Mouse (Mus musculus) G1E (cell line): ENCODE measurements around the gene Usmg5. TPM values are rescaled to one million over a fixed set of nuclear protein-coding genes. Genes with fewer than 3 reads are reported as not detected.

ENCODE experiments used
- ATAC-seq: 2 replicates; pipeline ENCODE4 v1.8.0; 2016; ENCODE audit warnings: mild to moderate bottlenecking; ENCODE audit not compliant: insufficient number of reproducible peaks, poor library complexity, low FRiP score, severe bottlenecking; ENCODE audit errors: extremely low read depth
- DNase-seq: peaks from one replicate; pipeline ENCODE4 v3.0.0; 2012; ENCODE audit warnings: low spot score
- H3K27me3 ChIP-seq: 2 replicates; pipeline ENCODE4 v1.6.1; 2012; ENCODE audit warnings: mild to moderate bottlenecking, low read length, inconsistent platforms; ENCODE audit not compliant: insufficient read depth
- H3K36me3 ChIP-seq: replicated peaks from 2 replicates; pipeline ENCODE3; 2012; ENCODE audit warnings: mild to moderate bottlenecking, inconsistent platforms
- H3K4me1 ChIP-seq: 2 replicates; pipeline ENCODE4 v1.6.1; 2012; ENCODE audit warnings: low read depth, low read length, inconsistent platforms, mixed read lengths; ENCODE audit not compliant: insufficient read depth
- H3K4me3 ChIP-seq: 2 replicates; pipeline ENCODE4 v1.5.1; 2012; ENCODE audit warnings: low read depth, mild to moderate bottlenecking, inconsistent platforms, low read length, moderate library complexity, mixed read lengths
- H3K9me3 ChIP-seq: replicated peaks from 2 replicates; pipeline ENCODE4 v1.6.1; 2012; ENCODE audit warnings: inconsistent platforms
- CTCF ChIP-seq: IDR thresholded peaks from 2 replicates; pipeline ENCODE4 v1.5.1; 2012; ENCODE audit warnings: low read depth, low read length, inconsistent platforms, mixed read lengths
- GATA1 ChIP-seq: IDR thresholded peaks from 2 replicates; pipeline ENCODE4 v1.6.1; 2012; ENCODE audit warnings: borderline replicate concordance, low read length, inconsistent platforms, mixed read lengths
- GATA2 ChIP-seq: IDR thresholded peaks from 2 replicates; pipeline ENCODE4 v1.6.1; 2012; ENCODE audit warnings: low read depth, low read length, inconsistent platforms, borderline replicate concordance
- POLR2AphosphoS5 ChIP-seq: IDR thresholded peaks from 2 replicates; pipeline ENCODE4 v1.6.1; 2012; ENCODE audit warnings: low read depth, low read length, inconsistent platforms; ENCODE audit not compliant: insufficient replicate concordance
- TAL1 ChIP-seq: conservative IDR thresholded peaks from 2 replicates; pipeline ENCODE4 v1.6.1; 2012; ENCODE audit warnings: low read depth, low read length, inconsistent platforms, mixed read lengths
- polyA plus RNA-seq: library from polyadenylated mRNA; stranded (reverse); fragments of >175 nt; gene quantifications from 2 replicates; pipeline ENCODE4 v1.2.3, GENCODE M21; 2012
- total RNA-seq, 2 experiments: library from RNA; stranded (forward) in 1 of 2; stranded (reverse) in 1 of 2; fragments of 200-1000 nt in 1 of 2; fragments of >200 nt in 1 of 2; fragmentation: Nextera tagmentation in 1 of 2; gene quantifications; 2 replicates each; pipeline ENCODE4 v1.2.3; 2014 to 2017

Gene Usmg5
- total and polyA plus RNA-seq, 3 experiments, result 27.1 to 1,170 (median 195) TPM

- Histone ChIP-seq H3K4me3 (no peak overlapping the region), H3K27me3 (peaks cover 4% of the 10 kb centered on the region; the same call in 1 of the 2 replicates), H3K9me3 (no peaks in the 10 kb centered on the region), H3K4me1 (peaks cover 32% of the 10 kb centered on the region), H3K36me3 (peaks cover 81% of the 10 kb centered on the region)
- no peak for ATAC-seq
- TF ChIP-seq POLR2AphosphoS5 (no peak), GATA1 (no peak), CTCF (no peak), TAL1 (no peak), GATA2 (no peak)
- DNase-seq, result no peak
These were observed 40.2 kb upstream of the Usmg5 start for GRCm38 (mm10) chr19:47130551-47131125.

GRCm38 (mm10) chr19:47128835-47129234 is 38.4 kb upstream of the Usmg5 start:
- Histone ChIP-seq H3K4me3 (no peak overlapping the region), H3K9me3 (no peaks in the 10 kb centered on the region), H3K27me3 (no peaks in the 10 kb centered on the region), H3K36me3 (peaks cover 99% of the 10 kb centered on the region), H3K4me1 (peaks cover 22% of the 10 kb centered on the region)
- DNase-seq (no peak), ATAC-seq (no peak)
- no peak for TF ChIP-seq GATA2
- TF ChIP-seq TAL1, result no peak
- TF ChIP-seq GATA1, result no peak
- TF ChIP-seq CTCF, result no peak
- TF ChIP-seq POLR2AphosphoS5, result no peak

GRCm38 (mm10) chr19:47128164-47128563 is 37.7 kb upstream of the Usmg5 start:
- DNase-seq, result no peak
- no peak for ATAC-seq
- TF ChIP-seq CTCF, result no peak
- Histone ChIP-seq H3K4me3 (no peak overlapping the region), H3K9me3 (no peaks in the 10 kb centered on the region), H3K27me3 (no peaks in the 10 kb centered on the region), H3K36me3 (peaks cover 100% of the 10 kb centered on the region), H3K4me1 (peaks cover 15% of the 10 kb centered on the region)

DNA sequence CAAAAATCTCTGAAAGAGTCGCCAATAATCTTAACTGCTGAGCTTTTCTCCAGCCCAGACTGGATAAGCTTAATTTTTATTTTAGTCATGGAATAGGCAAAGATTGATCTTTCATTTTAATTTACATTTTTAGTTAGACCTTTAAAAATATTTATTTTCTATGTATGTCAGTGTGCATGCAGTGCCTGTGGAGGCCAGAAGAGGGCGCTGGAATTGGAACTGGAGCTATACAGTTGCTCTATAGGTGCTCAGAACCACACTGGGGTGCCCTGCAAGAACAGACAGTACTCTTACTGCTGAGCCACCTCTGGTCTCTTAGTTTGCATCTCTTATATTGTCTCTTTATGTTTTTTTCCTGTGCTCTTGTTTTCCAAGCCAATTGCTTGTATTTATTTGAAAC is 32.4 kb upstream of the Usmg5 start:
- Histone ChIP-seq H3K36me3 (peaks cover 97% of the 10 kb centered on the region), H3K4me1 (peaks cover 5% of the 10 kb centered on the region; the same call in 1 of the 2 replicates), H3K27me3 (no peaks in the 10 kb centered on the region), H3K4me3 (no peak overlapping the region), H3K9me3 (no peaks in the 10 kb centered on the region)
- ATAC-seq (no peak), DNase-seq (no peak)
- TF ChIP-seq TAL1, result no peak
- no peak for TF ChIP-seq POLR2AphosphoS5
- TF ChIP-seq GATA2, result no peak
- TF ChIP-seq CTCF, result peak; percentile 61
- no peak for TF ChIP-seq GATA1

- DNase-seq (peak; percentile 21), ATAC-seq (no peak)
- H3K27me3 ChIP-seq, result no peaks in the 10 kb centered on the region
- H3K36me3 ChIP-seq, result peaks cover 97% of the 10 kb centered on the region
- H3K4me3 ChIP-seq, result no peak overlapping the region
- TF ChIP-seq POLR2AphosphoS5 (no peak), CTCF (peak; percentile 67)
- peaks cover 5% of the 10 kb centered on the region; the same call in 1 of the 2 replicates for H3K4me1 ChIP-seq
- no peaks in the 10 kb centered on the region for H3K9me3 ChIP-seq
These were observed 30.6 kb upstream of the Usmg5 start for GRCm38 (mm10) chr19:47121054-47121453.

DNA sequence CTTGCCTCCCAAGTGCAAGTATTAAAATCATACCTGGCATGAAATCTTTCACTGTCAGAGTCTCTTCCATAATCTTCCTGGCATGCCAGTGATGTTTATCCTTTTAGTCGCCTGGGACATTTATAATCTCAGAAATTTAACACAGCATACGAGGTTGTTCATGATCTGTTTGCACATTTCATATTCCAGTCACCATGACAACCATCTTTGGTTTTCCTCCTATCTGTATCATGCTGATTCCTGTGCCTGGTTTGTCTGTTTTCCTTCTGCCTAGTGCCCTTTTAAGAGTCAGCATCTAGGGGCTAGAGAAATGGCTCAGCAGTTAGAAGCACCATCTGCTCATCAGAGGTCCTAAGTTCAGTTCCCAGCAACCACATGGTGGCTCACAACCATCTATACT is 28.2 kb upstream of the Usmg5 start:
- H3K36me3 ChIP-seq, result peaks cover 97% of the 10 kb centered on the region
- no peak for DNase-seq

More for the DNA sequence above, 28.2 kb upstream of the Usmg5 start:
- no peaks in the 10 kb centered on the region for H3K9me3 ChIP-seq
- TF ChIP-seq POLR2AphosphoS5 (no peak), GATA2 (no peak), GATA1 (no peak), TAL1 (no peak), CTCF (no peak)
- peaks cover 5% of the 10 kb centered on the region; the same call in 1 of the 2 replicates for H3K4me1 ChIP-seq
- no peak overlapping the region for H3K4me3 ChIP-seq
- ATAC-seq, result no peak
- H3K27me3 ChIP-seq, result no peaks in the 10 kb centered on the region
